Mouse (Mus musculus) brain, adult 10 weeks (tissue): ENCODE data around the gene Orai2. TPM values are rescaled to one million over a fixed set of nuclear protein-coding genes. Genes with fewer than 3 reads are reported as not detected.

Experiments
- polyA plus RNA-seq: library from polyadenylated mRNA; stranded (reverse); fragments of 350-450 nt; fragmentation: Illumina TruSeq; extraction: RNeasy Lipid Tissue Mini Kit (QIAGEN cat#74804); gene quantifications from one replicate; pipeline ENCODE4 v1.2.3, GENCODE M21; 2015; ENCODE audit warnings: low read depth, low replicate concordance

Gene Orai2
- 45.8 TPM for polyA plus RNA-seq

GRCm38 (mm10) chr5:136170512-136171362, at the start of gene Orai2:
Gene Orai2, minus strand, starts transcription at chr5:136170713.

DNA sequence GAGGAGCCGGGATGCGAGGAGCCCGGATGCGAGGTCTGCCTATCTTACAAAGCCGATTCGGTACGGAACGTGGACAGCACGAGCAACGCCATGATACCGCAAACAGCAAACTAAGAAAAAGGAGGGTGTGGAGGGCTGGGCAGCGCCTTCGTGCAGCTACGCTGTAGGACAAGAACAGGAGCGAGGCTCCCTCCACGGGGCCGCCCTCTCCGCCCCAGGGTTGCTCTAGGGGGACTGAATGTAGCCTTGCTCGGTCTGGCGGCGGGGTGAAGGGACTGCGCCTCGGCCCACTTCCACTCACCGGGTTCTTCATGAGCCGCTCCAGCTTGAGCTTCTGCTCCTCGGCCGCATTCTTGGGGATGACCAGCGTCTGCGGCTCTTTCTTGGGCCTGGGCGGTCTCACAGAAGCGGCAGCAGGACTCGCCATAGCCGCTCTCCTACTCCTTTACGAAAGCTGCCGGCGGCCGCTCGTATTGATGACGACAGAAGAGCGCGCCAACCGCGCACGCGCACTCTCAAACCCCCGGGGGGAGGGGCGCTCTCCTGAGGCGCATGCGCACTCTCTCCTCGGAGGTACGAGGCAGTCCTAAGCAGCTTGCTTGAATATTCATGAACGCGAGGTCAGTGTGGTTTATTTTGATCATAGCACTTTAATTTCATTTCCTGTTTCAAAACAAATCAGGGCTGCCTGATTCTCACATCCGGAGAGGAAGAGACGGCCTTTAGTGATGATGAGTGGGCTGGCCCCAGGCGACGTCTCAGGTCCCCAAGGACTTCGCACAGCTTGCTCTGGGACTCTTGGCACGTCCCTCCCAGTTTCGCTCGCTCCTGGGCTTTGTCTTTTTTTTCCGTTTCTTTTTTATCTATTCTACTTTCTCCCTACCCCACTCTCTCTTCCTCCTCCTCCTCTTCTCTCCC, 28.2 kb upstream of the Orai2 start, which contains the start of gene Prkrip1:
Gene Prkrip1 (minus strand): TSS at position 490 of the 918 bp plus-strand sequence.

GRCm38 (mm10) chr5:136135571-136136291, 34.8 kb downstream of the Orai2 start, which contains the start of the genes Lrwd1 and Alkbh4:
Gene Lrwd1, minus strand, starts transcription at chr5:136136074.
Gene Alkbh4, plus strand, starts transcription at chr5:136136146.

DNA sequence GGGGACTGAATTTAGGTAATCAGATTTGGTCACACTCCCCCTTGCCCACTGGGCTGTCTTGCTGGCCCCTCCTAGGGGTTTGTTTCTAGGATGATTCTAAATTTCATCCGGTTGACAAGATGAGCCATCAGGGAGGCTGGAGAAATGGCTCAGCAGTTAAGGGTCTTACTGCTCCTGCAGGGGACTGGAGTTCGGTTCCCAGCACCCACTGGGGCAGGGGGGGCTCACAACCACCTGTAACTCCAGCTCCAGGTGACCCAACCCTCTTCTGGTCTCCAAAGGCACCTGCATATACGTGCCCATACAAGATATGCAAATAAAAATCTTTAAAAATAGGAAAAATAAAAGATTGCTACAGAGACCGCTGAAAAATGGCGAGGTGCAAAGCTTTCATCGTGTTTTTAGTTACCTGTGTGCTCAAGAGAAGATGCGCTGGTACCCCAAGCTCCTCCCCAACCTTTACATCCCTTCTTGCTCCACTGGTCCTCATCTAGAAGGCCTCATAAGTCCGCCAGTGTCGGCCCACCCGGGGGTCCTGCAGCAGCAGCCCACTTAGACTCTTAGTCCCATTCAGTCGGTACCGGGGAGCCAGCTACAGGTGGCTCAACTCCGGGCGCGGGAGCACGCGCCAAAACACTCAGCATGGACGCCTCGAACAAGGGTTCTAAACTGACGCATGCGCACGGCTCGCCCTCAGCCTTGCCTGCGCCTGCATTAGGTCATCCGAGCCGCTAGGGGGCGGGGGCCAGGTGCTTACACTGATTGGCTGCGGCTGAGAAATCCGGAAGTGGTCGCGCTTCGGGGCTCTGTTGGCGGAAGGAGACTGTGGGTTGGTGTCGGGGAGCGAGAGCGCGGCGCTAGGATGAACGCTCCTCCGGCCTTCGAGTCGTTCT, 54.4 kb downstream of the Orai2 start, which contains the start of gene Polr2j:
Gene Polr2j (plus strand): TSS at position 741 of the 893 bp plus-strand sequence.

Other genes with a start within 250 kb of the Orai2 start
- gene Ywhag, start 236.1 kb downstream of the Orai2 start, polyA plus RNA-seq, result 750 TPM
- gene Ssc4d, start 196.2 kb downstream of the Orai2 start, polyA plus RNA-seq, result 1.6 TPM
- gene Zp3, start 190.6 kb downstream of the Orai2 start, polyA plus RNA-seq, result not detected
- 6.4 TPM for gene Dtx2, start 175.9 kb downstream of the Orai2 start, polyA plus RNA-seq
- not detected for gene Upk3b, start 132.2 kb downstream of the Orai2 start, polyA plus RNA-seq
- gene Upk3bl, start 116.2 kb downstream of the Orai2 start, polyA plus RNA-seq, result not detected
- 6.5 TPM for gene Rasa4, start 86.8 kb downstream of the Orai2 start, polyA plus RNA-seq
- 116 TPM for gene Polr2j, start 54.1 kb downstream of the Orai2 start, polyA plus RNA-seq
- gene Lrwd1, start 34.6 kb downstream of the Orai2 start, polyA plus RNA-seq, result 12.1 TPM
- 9.0 TPM for gene Alkbh4, start 34.6 kb downstream of the Orai2 start, polyA plus RNA-seq
- gene Prkrip1, start 28.2 kb upstream of the Orai2 start, polyA plus RNA-seq, result 44.8 TPM
- 4.5 TPM for gene Sh2b2, start 75.8 kb upstream of the Orai2 start, polyA plus RNA-seq